Comparison of ENCODE assay signal across 14 mouse cellular contexts in the genomic region with DNA sequence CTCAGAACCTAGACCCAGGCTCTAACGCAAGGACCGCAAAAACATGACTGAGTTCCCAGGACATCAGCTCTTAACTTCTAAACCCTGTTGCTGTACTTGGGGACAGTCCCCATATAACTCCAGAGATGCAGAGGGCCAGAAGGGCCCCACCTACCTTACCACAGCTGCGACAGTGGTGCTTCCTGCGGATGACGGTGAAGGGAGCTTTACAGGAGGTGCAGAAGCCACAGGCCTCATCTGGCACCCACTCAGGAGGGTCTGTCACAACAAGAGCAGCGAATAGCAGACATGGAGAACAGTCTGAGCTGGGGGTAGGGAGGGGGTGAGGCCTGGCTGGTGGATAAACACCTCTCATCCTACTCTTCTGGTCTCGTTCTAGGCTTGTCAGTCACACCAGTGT. TPM values are rescaled to one million over a fixed set of nuclear protein-coding genes. Genes with fewer than 3 reads are reported as not detected.
DNase-seq lines count a peak whose midpoint lies in the region; ATAC-seq and TF ChIP-seq lines count a peak whose summit lies in the region.
"Had no signal": no experiment of that assay in that cellular context is flagged by ENCODE, and none has a peak within 500 bp of the region (broad histone marks: within the 10 kb centered on the region; RNA-seq: fewer than 3 reads in every experiment).

No protein-coding gene starts in this region.

- TF ChIP-seq EP300 in heart, postnatal 0 days (IDR thresholded peaks at IDR 0.05; ENCODE audit: low read depth), result no peak

- 76% methylated on average over 7 of the region's 7 CpGs for WGBS in heart, postnatal 0 days
- 85% methylated on average over 7 of the region's 7 CpGs for WGBS in embryonic facial prominence, embryonic 10.5 days

- H3K4me3 ChIP-seq in heart, postnatal 0 days (ENCODE audit: low read depth, low read length), result no peak overlapping the region
- no peak overlapping the region for H3K4me3 ChIP-seq in embryonic facial prominence, embryonic 10.5 days
- H3K4me3 ChIP-seq: heart, embryonic 10.5 days had no signal

- peaks cover 9% of the 10 kb centered on the region; the same call in 1 of the 2 replicates for H3K4me1 ChIP-seq in heart, postnatal 0 days (ENCODE audit: control insufficient read depth, insufficient read depth)
- no peaks in the 10 kb centered on the region for H3K4me1 ChIP-seq in embryonic facial prominence, embryonic 10.5 days

- H3K27ac ChIP-seq in heart, postnatal 0 days (ENCODE audit: low read depth), result peak overlapping the region; percentile 16; the same call in 1 of the 2 replicates
- no peak overlapping the region for H3K27ac ChIP-seq in embryonic facial prominence, embryonic 10.5 days (replicated peaks)
- H3K27ac ChIP-seq: heart, embryonic 10.5 days; hindbrain, embryonic 14.5 days had no signal

- H3K9me3 ChIP-seq in heart, postnatal 0 days (replicated peaks; ENCODE audit: control insufficient read depth, low read length), result no peaks in the 10 kb centered on the region
- H3K9me3 ChIP-seq in embryonic facial prominence, embryonic 10.5 days, result no peaks in the 10 kb centered on the region
- H3K9me3 ChIP-seq: heart, embryonic 10.5 days had no signal

- no peak for ATAC-seq in heart, postnatal 0 days (ENCODE audit: insufficient read depth, low read depth)
- ATAC-seq in granulocyte monocyte progenitor cell, adult 5-6 weeks (replicated peaks; ENCODE audit: poor library complexity, severe bottlenecking), result peak; percentile 47; the same call in 1 of the 2 replicates
- ATAC-seq: lung, postnatal 0 days had no signal

- no peak for DNase-seq in heart, postnatal 0 days (ENCODE audit: low spot score)
- no peak for DNase-seq in heart, adult 18-20 months
- DNase-seq in spleen, adult 12 weeks (ENCODE audit: low spot score), result peak; percentile 45
- DNase-seq in thymus, postnatal 36 days, result peak; percentile 84 to 93
- no peak for DNase-seq in right cerebral cortex, postnatal 14 days
- DNase-seq in right cerebral cortex, postnatal 25 days, result no peak
- DNase-seq in embryonic facial prominence, embryonic 10.5 days (ENCODE audit: low spot score), result no peak
- DNase-seq: adrenal gland, postnatal 25 days; embryo, embryonic 11 days had no signal

- H3K36me3 ChIP-seq in heart, postnatal 0 days (replicated peaks; ENCODE audit: control insufficient read depth, insufficient read depth, low read length), result no peaks in the 10 kb centered on the region
- H3K36me3 ChIP-seq in embryonic facial prominence, embryonic 10.5 days (replicated peaks), result no peaks in the 10 kb centered on the region
- H3K36me3 ChIP-seq: heart, embryonic 10.5 days had no signal

- no peak overlapping the region for H3K9ac ChIP-seq in heart, postnatal 0 days (replicated peaks; ENCODE audit: low read depth, low read length)
- H3K9ac ChIP-seq: hindbrain, embryonic 14.5 days had no signal

- TF ChIP-seq CTCF in heart, postnatal 0 days (IDR thresholded peaks at IDR 0.05; ENCODE audit: low read depth), result no peak

- no peaks in the 10 kb centered on the region for H3K27me3 ChIP-seq in heart, postnatal 0 days (ENCODE audit: control insufficient read depth, insufficient read depth, low read length)
- H3K27me3 ChIP-seq in embryonic facial prominence, embryonic 10.5 days (replicated peaks; ENCODE audit: low read depth, poor library complexity, severe bottlenecking), result no peaks in the 10 kb centered on the region

- H3K4me2 ChIP-seq in heart, postnatal 0 days (ENCODE audit: low read depth, low read length), result peak overlapping the region; percentile 13; the same call in 1 of the 2 replicates
- H3K4me2 ChIP-seq: hindbrain, embryonic 14.5 days had no signal

RNA-seq across cellular contexts. Expression of a gene that starts 8.9 kb away (rescaled TPM):
- 104 and 114 TPM in 2 replicates for total RNA-seq in heart, postnatal 0 days (2014; rRNA removed; ENCODE audit: low replicate concordance)
- polyA plus RNA-seq in heart, postnatal 0 days (2015; fragmentation: Nextera tagmentation; extraction: Ambion mirVana), result 22.5 and 24.5 TPM in 2 replicates
- 10 to 100 TPM; 68.7 to 77.8 TPM for total RNA-seq in heart, adult 18-20 months (2021)
- 36.7 and 43.4 TPM in 2 replicates for total RNA-seq in granulocyte monocyte progenitor cell, adult 5-6 weeks (2014; fragmentation: Nextera tagmentation)
- total RNA-seq in granulocyte monocyte progenitor cell, adult 5-6 weeks (2017), result 21.6 and 22.7 TPM in 2 replicates
- polyA plus RNA-seq in embryonic facial prominence, embryonic 10.5 days (2016; fragmentation: Nextera tagmentation; extraction: Ambion mirVana), result 18.7 and 23.0 TPM in 2 replicates

RNA-seq across cellular contexts. Expression of a gene that starts 27.1 kb away (rescaled TPM):
- total RNA-seq in heart, postnatal 0 days (2014; rRNA removed; ENCODE audit: low replicate concordance), result 5.6 and 17.9 TPM in 2 replicates
- 11.4 and 11.6 TPM in 2 replicates for polyA plus RNA-seq in heart, postnatal 0 days (2015; fragmentation: Nextera tagmentation; extraction: Ambion mirVana)
- total RNA-seq in heart, adult 18-20 months (2021), result 1 to 10 TPM; 5.3 TPM
- 56.3 and 65.6 TPM in 2 replicates for total RNA-seq in granulocyte monocyte progenitor cell, adult 5-6 weeks (2014; fragmentation: Nextera tagmentation)
- total RNA-seq in granulocyte monocyte progenitor cell, adult 5-6 weeks (2017), result 168 and 214 TPM in 2 replicates
- polyA plus RNA-seq in embryonic facial prominence, embryonic 10.5 days (2016; fragmentation: Nextera tagmentation; extraction: Ambion mirVana), result 53.0 and 60.0 TPM in 2 replicates

RNA-seq across cellular contexts. Expression of a gene that starts 27.2 kb away (rescaled TPM):
- total RNA-seq in heart, postnatal 0 days (2014; rRNA removed; ENCODE audit: low replicate concordance), result 0.19 TPM in 1 of 2 replicates, not detected in the other
- 0.54 and 1.3 TPM in 2 replicates for polyA plus RNA-seq in heart, postnatal 0 days (2015; fragmentation: Nextera tagmentation; extraction: Ambion mirVana)
- total RNA-seq in heart, adult 18-20 months (2021), result 10 to 100 TPM; 10.9 to 13.0 TPM
- 0.58 and 0.97 TPM in 2 replicates for total RNA-seq in granulocyte monocyte progenitor cell, adult 5-6 weeks (2014; fragmentation: Nextera tagmentation)
- 0.69 and 2.5 TPM in 2 replicates for total RNA-seq in granulocyte monocyte progenitor cell, adult 5-6 weeks (2017)
- 0.67 and 0.69 TPM in 2 replicates for polyA plus RNA-seq in embryonic facial prominence, embryonic 10.5 days (2016; fragmentation: Nextera tagmentation; extraction: Ambion mirVana)
- total RNA-seq: liver, adult 2 months had no signal
- polyA plus RNA-seq: liver, adult 2 months had no signal

Comparison
In these comparisons a context has a peak if more than half of its experiments do, and no peak if none do; other contexts are left out.
1. DNase-seq: peak in spleen, adult 12 weeks (single experiment) and thymus, postnatal 36 days (2 of 2); none in heart, postnatal 0 days (single experiment), heart, adult 18-20 months (0 of 2), right cerebral cortex, postnatal 14 days (single experiment), right cerebral cortex, postnatal 25 days (single experiment) and embryonic facial prominence, embryonic 10.5 days (single experiment).